Mouse (Mus musculus) olfactory bulb, adult 2 months (tissue): ENCODE measurements around the gene Plagl2.

Experiments used
- CTCF ChIP-seq: fragments of 200-500 bp; IDR thresholded peaks from 2 replicates; pipeline ENCODE4 v1.5.1; 2012; ENCODE audit warnings: low read depth, mild to moderate bottlenecking, low read length, moderate library complexity; ENCODE audit not compliant: insufficient read depth
- POLR2A ChIP-seq: fragments of 200-500 bp; IDR thresholded peaks from 2 replicates; pipeline ENCODE4 v1.6.1; 2012; ENCODE audit warnings: mild to moderate bottlenecking, low read depth, low read length, moderate library complexity; ENCODE audit not compliant: insufficient read depth

DNA sequence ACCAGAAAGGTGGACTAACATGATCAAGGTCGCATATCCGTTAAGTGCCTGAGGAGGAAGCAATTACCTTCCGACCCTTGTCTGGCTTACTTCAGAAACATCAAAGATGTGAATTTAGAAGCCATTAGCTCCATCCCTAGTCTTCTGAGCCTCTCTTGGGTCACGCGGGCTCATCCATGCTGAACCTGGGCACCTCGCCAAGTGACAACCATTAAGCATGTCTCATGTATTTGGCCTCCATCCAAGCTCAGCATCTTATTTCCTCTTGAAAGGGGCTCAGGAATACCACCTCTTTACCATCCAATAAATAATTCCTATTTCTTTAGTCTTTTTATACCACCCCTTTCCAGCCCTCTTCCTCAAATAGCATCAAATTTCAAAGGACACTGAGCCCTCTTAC is 46.6 kb upstream of the Plagl2 start:
- no peak for TF ChIP-seq POLR2A
- no peak for TF ChIP-seq CTCF
